Mouse (Mus musculus) megakaryocyte, embryonic 14.5 days (primary cell): ENCODE measurements at regions not wholly inside any gene's neighbourhood (a gene's known extent, or its start where the extent isn't known, plus 50 kb on each side); places are given as distances from the start of the nearest gene placed in this dataset.

Source experiments
- FLI1 ChIP-seq: IDR thresholded peaks from 2 replicates; pipeline ENCODE4 v1.6.1; 2012; ENCODE audit warnings: low read length, inconsistent platforms, mixed read lengths
- GATA1 ChIP-seq: IDR thresholded peaks from 3 replicates; pipeline ENCODE4 v1.6.1; 2012; ENCODE audit warnings: mixed read lengths, low read length, inconsistent platforms, borderline replicate concordance

GRCm38 (mm10) chr10:84294422-84294821 lies 146.0 kb downstream of the Nuak1 start:
- TF ChIP-seq FLI1: no peak
- no peak for TF ChIP-seq GATA1
